Mouse (Mus musculus) cortical plate, adult 2 months (tissue): ENCODE data around the gene Son.

ENCODE experiments used
- CTCF ChIP-seq: fragments of 200-500 bp; IDR thresholded peaks from 2 replicates; pipeline ENCODE4 v1.5.1; 2011; ENCODE audit warnings: mild to moderate bottlenecking, control low read depth, low read length; ENCODE audit not compliant: insufficient read depth; ENCODE audit errors: extremely low read depth
- POLR2A ChIP-seq: fragments of 200-500 bp; IDR thresholded peaks from 2 replicates; pipeline ENCODE4 v1.6.1; 2011; ENCODE audit warnings: mild to moderate bottlenecking, low read length, control low read depth; ENCODE audit not compliant: insufficient read depth; ENCODE audit errors: extremely low read depth

- TF ChIP-seq CTCF (no peak), POLR2A (no peak)
Measured at GRCm38 (mm10) chr16:91710241-91710640, 62.9 kb downstream of the Son start.
